Mouse (Mus musculus) midbrain, postnatal 0 days (tissue): ENCODE results near the gene Adprhl1. TPM values are rescaled to one million over a fixed set of nuclear protein-coding genes. Genes with fewer than 3 reads are reported as not detected.

Experiments used
- ATAC-seq: fragments of 200-750 bp; cut with Nextera tagmentation; 2 replicates; pipeline ENCODE4 v1.8.0; 2017; ENCODE audit warnings: moderate number of reproducible peaks, mild to moderate bottlenecking, moderate TSS enrichment, moderate library complexity; ENCODE audit not compliant: low FRiP score
- DNase-seq: peaks from one replicate; pipeline ENCODE4 v3.0.0-alpha.2; 2015; ENCODE audit warnings: low spot score
- H3K27ac ChIP-seq: fragments of 300-500 bp; sonication (generic); 2 replicates; pipeline ENCODE4 v1.5.1; 2014; ENCODE audit warnings: low read depth, mild to moderate bottlenecking, low read length, mixed read lengths
- H3K27me3 ChIP-seq: fragments of 300-500 bp; sonication (generic); 2 replicates; pipeline ENCODE4 v1.6.1; 2014; ENCODE audit warnings: low read length, control low read depth, mixed read lengths; ENCODE audit not compliant: insufficient read depth
- H3K36me3 ChIP-seq: fragments of 300-500 bp; sonication (generic); 2 replicates; pipeline ENCODE4 v1.6.1; 2014; ENCODE audit warnings: low read length, control low read depth, mixed read lengths; ENCODE audit not compliant: insufficient read depth
- H3K4me1 ChIP-seq: fragments of 300-500 bp; sonication (generic); 2 replicates; pipeline ENCODE4 v1.6.1; 2014; ENCODE audit warnings: mild to moderate bottlenecking, control low read depth, antibody characterized with exemption, low read length, mixed read lengths; ENCODE audit not compliant: insufficient read depth
- H3K4me2 ChIP-seq: fragments of 300-500 bp; sonication (generic); 2 replicates; pipeline ENCODE4 v1.6.1; 2014; ENCODE audit warnings: low read depth, mild to moderate bottlenecking, low read length, mixed read lengths; ENCODE audit not compliant: poor library complexity, severe bottlenecking
- H3K4me3 ChIP-seq: fragments of 300-500 bp; sonication (generic); 2 replicates; pipeline ENCODE4 v1.5.1; 2014; ENCODE audit warnings: low read depth, mild to moderate bottlenecking, low read length, moderate library complexity
- H3K9ac ChIP-seq: fragments of 300-500 bp; sonication (generic); replicated peaks from 2 replicates; pipeline ENCODE4 v1.6.1; 2014; ENCODE audit warnings: mild to moderate bottlenecking, low read length, moderate library complexity, mixed read lengths; ENCODE audit not compliant: poor library complexity, severe bottlenecking
- H3K9me3 ChIP-seq: fragments of 300-500 bp; sonication (generic); 2 replicates; pipeline ENCODE4 v1.6.1; 2016; ENCODE audit warnings: low read length, control low read depth
- CTCF ChIP-seq: IDR thresholded peaks from 2 replicates; pipeline ENCODE4 v1.5.1; 2016; ENCODE audit warnings: antibody characterized with exemption, mild to moderate bottlenecking
- WGBS: fragments of 180-500 bp; shearing (Covaris S2); extraction: QIAGEN DNeasy Blood & Tissue Kit; methylation state at CpG from one replicate; pipeline ENCODE4 v1.1.7; 2014; 5-methylcytosine and 5-hydroxymethylcytosine counted together
- polyA plus RNA-seq: library from polyadenylated mRNA; unstranded; fragments of >200 nt; fragmentation: Nextera tagmentation; extraction: Ambion mirVana; gene quantifications from 2 replicates; pipeline ENCODE4 v1.2.1, GENCODE M21; 2015
- total RNA-seq: library from RNA; depleted of rRNA; stranded (reverse); fragments of >200 nt; gene quantifications from 2 replicates; pipeline ENCODE4 v1.2.3, GENCODE M21; 2014

Adprhl1 gene
- total and polyA plus RNA-seq, 2 experiments from 2014 or later: 0.16 to 0.41 TPM

GRCm38 (mm10) chr8:13226288-13226687 is 27.7 kb downstream of the Adprhl1 start:
- Histone ChIP-seq H3K9ac (no peak overlapping the region), H3K27ac (no peak overlapping the region), H3K4me1 (no peaks in the 10 kb centered on the region), H3K36me3 (no peaks in the 10 kb centered on the region), H3K4me3 (no peak overlapping the region), H3K27me3 (no peaks in the 10 kb centered on the region), H3K9me3 (no peaks in the 10 kb centered on the region), H3K4me2 (no peak overlapping the region)
- WGBS: 6% methylated on average over 6 of the region's 6 CpGs
- peak; percentile 66; the same call in 1 of the 2 replicates for ATAC-seq
- TF ChIP-seq CTCF: no peak
- DNase-seq: peak; percentile 31

DNA sequence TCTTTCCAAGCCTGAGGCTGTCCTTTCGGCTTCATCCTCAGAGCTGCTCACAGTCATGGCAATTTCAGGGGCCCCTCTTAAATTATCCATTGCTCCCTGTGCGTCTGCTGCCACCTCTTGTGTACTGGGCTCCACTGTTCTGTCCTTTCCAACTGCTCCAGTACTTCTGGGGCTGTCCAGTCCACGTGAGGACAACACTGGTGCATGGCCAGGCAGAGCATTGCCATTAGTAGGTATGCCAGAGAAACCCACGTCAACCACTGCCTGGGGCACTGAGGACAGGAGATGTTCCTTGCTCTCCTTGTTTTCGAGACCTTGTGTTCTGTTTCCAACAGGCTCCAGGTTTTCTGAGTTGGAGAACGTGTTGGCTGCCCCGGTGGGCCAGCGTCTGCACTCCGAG is 29.5 kb downstream of the Adprhl1 start:
- H3K9ac ChIP-seq: no peak overlapping the region
- DNase-seq (no peak), ATAC-seq (no peak)
- H3K36me3 ChIP-seq: no peaks in the 10 kb centered on the region
- H3K4me3 ChIP-seq: no peak overlapping the region
- 87% methylated on average over 9 of the region's 9 CpGs for WGBS
- H3K9me3 ChIP-seq: no peaks in the 10 kb centered on the region
- no peak for TF ChIP-seq CTCF
- no peak overlapping the region for H3K4me2 ChIP-seq
- H3K4me1 ChIP-seq: no peaks in the 10 kb centered on the region
- no peaks in the 10 kb centered on the region for H3K27me3 ChIP-seq
- no peak overlapping the region for H3K27ac ChIP-seq

DNA sequence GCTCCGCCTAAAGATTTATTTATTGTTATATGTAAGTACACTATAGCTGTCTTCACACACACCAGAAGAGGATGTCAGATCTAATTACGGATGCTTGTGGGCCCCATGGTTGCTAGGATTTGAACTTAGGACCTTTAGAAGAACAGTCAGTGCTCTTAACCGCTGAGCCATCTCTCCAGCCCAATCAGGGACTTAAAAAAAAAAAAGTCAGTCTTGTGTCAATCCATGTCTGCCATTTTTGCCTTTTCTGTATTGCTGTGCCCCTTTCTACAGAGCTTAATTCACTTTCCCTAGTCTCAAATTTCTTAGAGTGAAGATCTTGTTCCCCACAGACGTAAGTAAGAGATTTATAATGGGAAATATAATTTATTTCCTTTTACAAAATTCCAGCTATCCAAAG is 35.5 kb downstream of the Adprhl1 start:
- 0 out of 2 replicates have a peak, but pooled peaks cover under 1% of the 10 kb centered on the region for H3K4me1 ChIP-seq
- WGBS: 86% methylated on average over 4 of the region's 4 CpGs
- no peak for ATAC-seq

DNA sequence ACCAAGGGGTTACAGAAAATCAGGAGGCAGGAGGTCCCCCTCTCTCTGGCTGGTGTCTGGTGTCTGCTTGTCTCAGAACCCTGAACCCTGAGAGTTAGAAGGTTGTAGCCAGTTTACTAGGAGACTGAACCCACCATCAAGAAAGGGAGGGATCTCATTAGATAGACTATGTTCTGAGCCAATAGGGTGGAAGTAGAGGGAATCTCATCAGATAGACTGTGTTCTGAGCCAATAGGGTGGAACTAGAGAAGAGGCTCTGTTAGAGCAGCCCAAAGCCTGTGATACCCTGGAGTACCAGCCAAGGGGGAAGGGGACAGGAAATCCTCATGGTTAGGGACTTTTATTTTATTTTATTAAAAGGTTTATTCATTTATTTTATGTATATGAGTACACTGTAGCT is 36.0 kb downstream of the Adprhl1 start:
- Histone ChIP-seq H3K4me3 (no peak overlapping the region), H3K9ac (no peak overlapping the region), H3K27ac (no peak overlapping the region), H3K27me3 (no peaks in the 10 kb centered on the region), H3K36me3 (no peaks in the 10 kb centered on the region), H3K4me1 (0 out of 2 replicates have a peak, but pooled peaks cover 3% of the 10 kb centered on the region), H3K9me3 (no peaks in the 10 kb centered on the region), H3K4me2 (no peak overlapping the region)
- no peak for ATAC-seq
- DNase-seq: no peak
- no peak for TF ChIP-seq CTCF

More for the DNA sequence above, 35.5 kb downstream of the Adprhl1 start:
- no peak for DNase-seq
- no peak overlapping the region for H3K4me3 ChIP-seq
- no peaks in the 10 kb centered on the region for H3K9me3 ChIP-seq
- no peak overlapping the region for H3K27ac ChIP-seq
- no peak overlapping the region for H3K4me2 ChIP-seq
- H3K36me3 ChIP-seq: no peaks in the 10 kb centered on the region
- H3K27me3 ChIP-seq: no peaks in the 10 kb centered on the region
- TF ChIP-seq CTCF: no peak
- no peak overlapping the region for H3K9ac ChIP-seq

GRCm38 (mm10) chr8:13217093-13217492 is 36.9 kb downstream of the Adprhl1 start:
- Histone ChIP-seq H3K4me1 (0 out of 2 replicates have a peak, but pooled peaks cover 3% of the 10 kb centered on the region), H3K9me3 (no peaks in the 10 kb centered on the region), H3K27ac (no peak overlapping the region), H3K27me3 (no peaks in the 10 kb centered on the region), H3K9ac (no peak overlapping the region), H3K36me3 (no peaks in the 10 kb centered on the region), H3K4me3 (no peak overlapping the region), H3K4me2 (no peak overlapping the region)
- DNase-seq (no peak), ATAC-seq (no peak)
- TF ChIP-seq CTCF: no peak
- 57% methylated on average over 5 of the region's 5 CpGs for whole genome bisulfite sequencing

GRCm38 (mm10) chr8:13216386-13216785 is 37.6 kb downstream of the Adprhl1 start:
- Histone ChIP-seq H3K4me1 (0 out of 2 replicates have a peak, but pooled peaks cover 3% of the 10 kb centered on the region), H3K4me2 (no peak overlapping the region), H3K27me3 (no peaks in the 10 kb centered on the region), H3K36me3 (no peaks in the 10 kb centered on the region), H3K9ac (no peak overlapping the region), H3K4me3 (no peak overlapping the region), H3K9me3 (no peaks in the 10 kb centered on the region), H3K27ac (no peak overlapping the region)
- ATAC-seq (no peak), DNase-seq (no peak)
- TF ChIP-seq CTCF: no peak
- WGBS: 83% methylated on average over 8 of the region's 8 CpGs
